Mouse (Mus musculus): Measurements from ENCODE around the gene 2610528J11Rik.

DNA sequence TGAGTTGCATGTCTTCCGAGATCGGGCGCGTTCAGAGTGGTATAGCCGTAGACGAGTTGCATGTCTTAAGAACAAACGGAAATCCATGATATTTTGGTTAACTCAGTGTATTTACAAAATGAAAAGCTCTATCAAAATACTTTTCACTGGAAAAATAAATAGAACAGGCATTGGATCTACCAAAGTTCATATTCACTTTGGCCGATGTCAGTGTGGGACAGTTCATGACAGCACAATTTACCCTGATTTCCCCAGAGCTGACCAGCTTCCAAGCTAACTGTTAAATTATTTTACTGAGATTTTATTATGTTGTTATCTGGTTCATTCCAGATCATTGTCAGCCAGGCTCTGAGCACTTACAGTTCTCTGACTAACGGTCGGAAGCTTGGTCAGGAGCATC, 36.3 kb upstream of the 2610528J11Rik start:
- no peak for TF ChIP-seq CTCF (IDR thresholded peaks at IDR 0.05; ENCODE audit: control insufficient read depth, insufficient read depth, insufficient read length)
- TF ChIP-seq USF1 (IDR thresholded peaks at IDR 0.05; ENCODE audit: low read depth): no peak
- no peak for TF ChIP-seq MYOG (IDR thresholded peaks at IDR 0.05; ENCODE audit: control insufficient read depth, extremely low read depth, insufficient read length)
